Mouse (Mus musculus) myocyte (in vitro differentiated cells): Measurements from ENCODE around the gene Pus7. TPM values are rescaled to one million over a fixed set of nuclear protein-coding genes. Genes with fewer than 3 reads are reported as not detected.
A peak's percentile ranks its signal among the peaks of the same experiment; 100 is the strongest.

ENCODE experiments used
- H3K27me3 ChIP-seq: one replicate; pipeline ENCODE4 v1.6.1; 2011; ENCODE audit not compliant: control insufficient read depth, insufficient read depth, insufficient read length
- H3K36me3 ChIP-seq: one replicate; pipeline ENCODE4 v1.6.1; 2011; ENCODE audit not compliant: control insufficient read depth, insufficient read depth
- H3K4me2 ChIP-seq: one replicate; pipeline ENCODE4 v1.6.1; 2011; ENCODE audit warnings: low read depth, control low read depth
- H3K4me3 ChIP-seq: one replicate; pipeline ENCODE4 v1.5.1; 2011; ENCODE audit warnings: mild to moderate bottlenecking, control low read depth, moderate library complexity
- H3K79me2 ChIP-seq: one replicate; pipeline ENCODE4 v1.6.1; 2011; ENCODE audit not compliant: control insufficient read depth, insufficient read depth
- H3ac ChIP-seq: one replicate; pipeline ENCODE4 v1.6.1; 2011; ENCODE audit not compliant: control insufficient read depth, insufficient read length
- CEBPB ChIP-seq: IDR thresholded peaks from 2 replicates; pipeline ENCODE4 v1.6.1; 2011; ENCODE audit warnings: mild to moderate bottlenecking, moderate library complexity; ENCODE audit not compliant: poor library complexity, insufficient read depth, severe bottlenecking
- E2F4 ChIP-seq: IDR thresholded peaks from one replicate; pipeline ENCODE4 v1.6.1; 2011; ENCODE audit warnings: mild to moderate bottlenecking, control low read depth, moderate library complexity; ENCODE audit not compliant: insufficient read depth
- MAX ChIP-seq: IDR thresholded peaks from one replicate; pipeline ENCODE4 v1.6.1; 2011; ENCODE audit warnings: low read depth, mild to moderate bottlenecking, control low read depth
- MYOD1 ChIP-seq, 3 experiments: IDR thresholded peaks; one replicate each; pipeline ENCODE4 v1.6.1; 2011; ENCODE audit warnings: control low read depth in 2 of 3, low read depth in 2 of 3, mild to moderate bottlenecking in 2 of 3, moderate library complexity in 1 of 3; ENCODE audit not compliant: insufficient read length in 2 of 3, control insufficient read depth in 1 of 3
- MYOG ChIP-seq, 3 experiments: IDR thresholded peaks; one replicate each; pipeline ENCODE4 v1.6.1; 2011; ENCODE audit warnings: control low read depth in 2 of 3, low read depth in 2 of 3, mild to moderate bottlenecking in 2 of 3; ENCODE audit not compliant: insufficient read length in 2 of 3, control insufficient read depth in 1 of 3, insufficient read depth in 1 of 3
- POLR2A ChIP-seq: IDR thresholded peaks from one replicate; pipeline ENCODE4 v1.6.1; 2011; ENCODE audit warnings: low read depth, mild to moderate bottlenecking, control low read depth, moderate library complexity; ENCODE audit not compliant: insufficient read length
- POLR2AphosphoS2 ChIP-seq: IDR thresholded peaks from one replicate; pipeline ENCODE4 v1.6.1; 2011; ENCODE audit warnings: low read depth, control low read depth; ENCODE audit not compliant: insufficient read length
- REST ChIP-seq: IDR thresholded peaks from one replicate; pipeline ENCODE4 v1.6.1; 2011; ENCODE audit warnings: mild to moderate bottlenecking, control low read depth, moderate library complexity; ENCODE audit not compliant: insufficient read depth, insufficient read length
- SRF ChIP-seq: IDR thresholded peaks from one replicate; pipeline ENCODE4 v1.6.1; 2011; ENCODE audit warnings: low read depth; ENCODE audit not compliant: control insufficient read depth, insufficient read length
- TCF12 ChIP-seq: IDR thresholded peaks from one replicate; pipeline ENCODE4 v1.6.1; 2011; ENCODE audit warnings: mild to moderate bottlenecking, control low read depth; ENCODE audit not compliant: poor library complexity, insufficient read depth, severe bottlenecking
- TCF3 ChIP-seq: IDR thresholded peaks from one replicate; pipeline ENCODE4 v1.6.1; 2011; ENCODE audit warnings: low read depth, control low read depth; ENCODE audit not compliant: insufficient read length
- USF1 ChIP-seq: IDR thresholded peaks from one replicate; pipeline ENCODE4 v1.6.1; 2011; ENCODE audit warnings: low read depth, mild to moderate bottlenecking, control low read depth, moderate library complexity
- polyA plus RNA-seq: library from polyadenylated mRNA; unstranded; fragments of >200 nt; fragmentation: generic; extraction: Trizol; gene quantifications from one replicate; pipeline ENCODE4 v1.2.1, GENCODE M21; 2012; ENCODE audit warnings: missing spikeins

Pus7 gene
- polyA plus RNA-seq, 1 experiment = 9.7 TPM

- H3K27me3 ChIP-seq = no peaks in the 10 kb centered on the region
- H3K36me3 ChIP-seq = peaks cover 3% of the 10 kb centered on the region
- no peak overlapping the region for H3K4me2 ChIP-seq
- H3K79me2 ChIP-seq = no peaks in the 10 kb centered on the region
- no peak overlapping the region for H3K4me3 ChIP-seq
- H3ac ChIP-seq = no peak overlapping the region
- no peak for TF ChIP-seq POLR2A
- no peak for TF ChIP-seq SRF
- no peak for TF ChIP-seq MYOG (IDR thresholded peaks at IDR 0.05; ENCODE audit: control insufficient read depth in 1 of 3, insufficient read depth in 1 of 3, insufficient read length in 2 of 3, low read depth in 2 of 3)
- no peak for TF ChIP-seq MAX
- TF ChIP-seq CEBPB = no peak
- no peak for TF ChIP-seq TCF3
Observed at GRCm38 (mm10) chr5:23737111-23737510, 46.4 kb downstream of the Pus7 start.

- TF ChIP-seq REST (no peak), POLR2A (no peak)
Observed at GRCm38 (mm10) chr5:23736366-23736765, 47.1 kb downstream of the Pus7 start.

GRCm38 (mm10) chr5:23721956-23722355 lies 61.6 kb downstream of the Pus7 start:
- H3K79me2 ChIP-seq = no peaks in the 10 kb centered on the region
- no peak overlapping the region for H3K4me2 ChIP-seq
- H3K4me3 ChIP-seq = no peak overlapping the region
- H3ac ChIP-seq = no peak overlapping the region
- H3K27me3 ChIP-seq = no peaks in the 10 kb centered on the region
- no peaks in the 10 kb centered on the region for H3K36me3 ChIP-seq
- TF ChIP-seq CEBPB (no peak), TCF12 (no peak), SRF (no peak), E2F4 (no peak), TCF3 (no peak)

More at GRCm38 (mm10) chr5:23736366-23736765, 47.1 kb downstream of the Pus7 start:
- no peak overlapping the region for H3ac ChIP-seq
- H3K4me2 ChIP-seq = no peak overlapping the region
- peaks cover 3% of the 10 kb centered on the region for H3K36me3 ChIP-seq
- H3K79me2 ChIP-seq = no peaks in the 10 kb centered on the region
- no peaks in the 10 kb centered on the region for H3K27me3 ChIP-seq
- no peak overlapping the region for H3K4me3 ChIP-seq

GRCm38 (mm10) chr5:23718881-23719328 lies 64.6 kb downstream of the Pus7 start:
- no peaks in the 10 kb centered on the region for H3K36me3 ChIP-seq

GRCm38 (mm10) chr5:23718182-23718534 lies 65.4 kb downstream of the Pus7 start:
- no peaks in the 10 kb centered on the region for H3K27me3 ChIP-seq
- no peak overlapping the region for H3K4me2 ChIP-seq
- no peak for TF ChIP-seq MAX
- no peak for TF ChIP-seq MYOG (IDR thresholded peaks at IDR 0.05; ENCODE audit: control insufficient read depth in 1 of 3, insufficient read depth in 1 of 3, insufficient read length in 2 of 3, low read depth in 2 of 3)
- TF ChIP-seq TCF3 = no peak
- no peak for TF ChIP-seq CEBPB
- no peak for TF ChIP-seq E2F4
- TF ChIP-seq USF1 = no peak
- no peak for TF ChIP-seq POLR2A
- TF ChIP-seq SRF = no peak
- TF ChIP-seq REST = no peak
- no peak for TF ChIP-seq TCF12
- TF ChIP-seq POLR2AphosphoS2 = no peak
- TF ChIP-seq MYOD1 (IDR thresholded peaks at IDR 0.05; ENCODE audit: control insufficient read depth in 1 of 3, insufficient read length in 2 of 3, low read depth in 2 of 3) = no peak
- no peaks in the 10 kb centered on the region for H3K79me2 ChIP-seq
- no peaks in the 10 kb centered on the region for H3K36me3 ChIP-seq
- no peak overlapping the region for H3K4me3 ChIP-seq
- H3ac ChIP-seq = no peak overlapping the region

More at GRCm38 (mm10) chr5:23718881-23719328, 64.6 kb downstream of the Pus7 start:
- no peaks in the 10 kb centered on the region for H3K79me2 ChIP-seq
- H3K4me3 ChIP-seq = no peak overlapping the region
- no peaks in the 10 kb centered on the region for H3K27me3 ChIP-seq
- H3K4me2 ChIP-seq = no peak overlapping the region
- no peak overlapping the region for H3ac ChIP-seq
- no peak for TF ChIP-seq SRF
- peak in 1 of 3 experiments; percentile 13 for TF ChIP-seq MYOD1 (IDR thresholded peaks at IDR 0.05; ENCODE audit: control insufficient read depth in 1 of 3, insufficient read length in 2 of 3, low read depth in 2 of 3)
- TF ChIP-seq POLR2A = no peak
- TF ChIP-seq TCF12 = peak; percentile 6
- no peak for TF ChIP-seq MYOG (IDR thresholded peaks at IDR 0.05; ENCODE audit: control insufficient read depth in 1 of 3, insufficient read depth in 1 of 3, insufficient read length in 2 of 3, low read depth in 2 of 3)
- TF ChIP-seq USF1 = no peak

GRCm38 (mm10) chr5:23717469-23718181 lies 65.9 kb downstream of the Pus7 start:
- no peaks in the 10 kb centered on the region for H3K27me3 ChIP-seq
- no peak overlapping the region for H3ac ChIP-seq
- H3K36me3 ChIP-seq = no peaks in the 10 kb centered on the region
- H3K4me2 ChIP-seq = no peak overlapping the region
- no peak overlapping the region for H3K4me3 ChIP-seq
- TF ChIP-seq CEBPB = no peak
- TF ChIP-seq MAX = no peak
- no peak for TF ChIP-seq E2F4
- no peak for TF ChIP-seq MYOD1 (IDR thresholded peaks at IDR 0.05; ENCODE audit: control insufficient read depth in 1 of 3, insufficient read length in 2 of 3, low read depth in 2 of 3)
- TF ChIP-seq TCF12 = no peak
- no peak for TF ChIP-seq TCF3
- no peak for TF ChIP-seq USF1
- TF ChIP-seq SRF = no peak
- no peak for TF ChIP-seq MYOG (IDR thresholded peaks at IDR 0.05; ENCODE audit: control insufficient read depth in 1 of 3, insufficient read depth in 1 of 3, insufficient read length in 2 of 3, low read depth in 2 of 3)
- no peak for TF ChIP-seq POLR2AphosphoS2
- no peak for TF ChIP-seq POLR2A
- no peak for TF ChIP-seq REST
- no peaks in the 10 kb centered on the region for H3K79me2 ChIP-seq
